Mouse (Mus musculus): ENCODE data around the gene Ptpdc1. TPM values are rescaled to one million over a fixed set of nuclear protein-coding genes. Genes with fewer than 3 reads are reported as not detected.

The Ptpdc1 gene
- polyA plus RNA-seq, 1 experiment from 2014 or later: 21.6 TPM

- no peak for DNase-seq (ENCODE audit: low spot score)
- no peaks in the 10 kb centered on the region for H3K9me3 ChIP-seq (ENCODE audit: control insufficient read depth, low read length)
- 2% methylated on average over 9 of the region's 9 CpGs for WGBS
- ATAC-seq (ENCODE audit: low FRiP score): no peak
- H3K9ac ChIP-seq: no peak overlapping the region
- peaks cover 3% of the 10 kb centered on the region; the same call in 1 of the 2 replicates for H3K4me1 ChIP-seq (replicated peaks; ENCODE audit: control insufficient read depth, insufficient read depth, low read length)
- no peak overlapping the region for H3K4me3 ChIP-seq (replicated peaks; ENCODE audit: low read length)
- no peak overlapping the region for H3K4me2 ChIP-seq (replicated peaks)
- no peaks in the 10 kb centered on the region for H3K36me3 ChIP-seq (replicated peaks; ENCODE audit: control insufficient read depth, insufficient read depth)
- H3K27ac ChIP-seq: no peak overlapping the region
- peaks cover 78% of the 10 kb centered on the region for H3K27me3 ChIP-seq (ENCODE audit: control insufficient read depth, insufficient read depth, low read length)
These were observed 32.3 kb upstream of the Ptpdc1 start for GRCm38 (mm10) chr13:48657791-48658190.

DNA sequence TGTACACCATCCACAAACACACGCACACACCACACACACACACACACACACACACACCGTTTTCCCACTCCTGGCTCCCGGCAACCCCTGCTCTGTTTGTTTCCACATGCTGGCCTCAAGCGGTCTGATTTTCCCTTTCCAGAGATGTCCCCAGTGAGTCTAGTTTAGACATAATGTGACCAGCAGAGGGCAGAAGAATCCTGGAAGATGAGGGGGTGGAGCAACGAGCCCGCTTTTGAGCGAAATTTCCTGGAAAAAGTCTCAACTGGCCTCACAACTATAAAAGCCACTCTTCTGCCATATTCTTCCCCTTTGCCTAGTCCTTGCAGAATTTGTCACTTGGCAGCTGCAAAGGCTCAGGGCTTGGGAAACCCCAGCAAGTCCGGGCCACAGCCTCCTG, 30.2 kb upstream of the Ptpdc1 start:
- no peak overlapping the region for H3K4me2 ChIP-seq (replicated peaks)
- no peak overlapping the region for H3K9ac ChIP-seq
- peaks cover 58% of the 10 kb centered on the region for H3K27me3 ChIP-seq (ENCODE audit: control insufficient read depth, insufficient read depth, low read length)

DNA sequence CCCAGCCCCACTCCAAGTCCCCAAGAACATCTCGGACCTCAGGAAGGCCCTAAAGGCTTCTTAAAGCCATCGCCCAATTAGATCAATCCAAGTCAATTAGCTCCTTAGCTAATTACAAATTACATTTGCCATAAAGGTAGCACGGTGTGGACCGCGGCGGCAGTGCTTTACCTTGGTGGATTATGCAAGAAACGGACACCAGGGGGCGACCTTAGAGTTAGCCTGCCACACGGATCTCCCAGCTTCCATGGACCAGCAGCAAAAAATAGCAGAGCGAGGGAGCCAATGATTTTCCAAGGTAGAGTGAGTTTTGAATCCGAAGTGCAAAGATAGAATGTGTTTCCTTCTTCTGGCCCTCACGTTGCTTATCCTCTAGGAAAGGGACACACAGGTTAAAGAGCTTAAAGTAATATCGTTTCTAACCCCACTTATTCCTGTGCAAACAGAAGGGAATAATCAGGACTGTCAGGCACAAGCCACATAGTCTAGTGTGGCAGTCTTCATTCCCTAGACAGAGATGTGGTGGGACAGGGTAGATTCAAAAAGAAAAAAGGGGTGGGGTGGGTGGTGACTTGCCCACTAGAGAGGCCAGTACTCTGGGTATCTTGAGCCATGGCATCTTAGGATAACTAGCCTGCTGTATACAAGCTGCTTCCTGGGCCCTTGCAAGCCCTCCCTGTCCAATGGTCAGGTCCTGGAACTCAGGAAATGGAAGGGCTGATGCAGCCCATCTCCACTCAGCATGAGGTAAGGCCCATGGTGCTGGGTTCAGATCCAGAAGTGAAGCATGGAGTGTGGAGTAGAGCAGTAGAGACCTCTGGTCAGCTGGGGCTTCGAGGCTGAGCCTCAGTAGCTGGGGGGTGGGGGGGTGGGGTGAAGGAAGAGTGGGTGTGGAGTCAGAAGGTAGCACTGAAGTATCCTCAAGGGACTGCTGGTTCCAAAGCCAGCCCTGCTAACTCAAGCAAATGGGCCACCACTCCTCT, 28.6 kb upstream of the Ptpdc1 start:
- H3K36me3 ChIP-seq (replicated peaks; ENCODE audit: control insufficient read depth, insufficient read depth): no peaks in the 10 kb centered on the region
- no peak overlapping the region for H3K9ac ChIP-seq
- H3K27me3 ChIP-seq (ENCODE audit: control insufficient read depth, insufficient read depth, low read length): peaks cover 43% of the 10 kb centered on the region
- DNase-seq (ENCODE audit: low spot score): peak; percentile 81
- H3K9me3 ChIP-seq (ENCODE audit: control insufficient read depth, low read length): no peaks in the 10 kb centered on the region
- no peak overlapping the region for H3K27ac ChIP-seq
- no peak overlapping the region; the same call in 1 of the 2 replicates for H3K4me2 ChIP-seq (replicated peaks)
- H3K4me1 ChIP-seq (replicated peaks; ENCODE audit: control insufficient read depth, insufficient read depth, low read length): no peaks in the 10 kb centered on the region
- no peak overlapping the region for H3K4me3 ChIP-seq (replicated peaks; ENCODE audit: low read length)
- 10% methylated on average over 14 of the region's 14 CpGs for WGBS
- peak; percentile 70 for ATAC-seq (ENCODE audit: low FRiP score)

More for the DNA sequence above, 30.2 kb upstream of the Ptpdc1 start:
- H3K27ac ChIP-seq: no peak overlapping the region
- H3K4me1 ChIP-seq (replicated peaks; ENCODE audit: control insufficient read depth, insufficient read depth, low read length): no peaks in the 10 kb centered on the region
- H3K36me3 ChIP-seq (replicated peaks; ENCODE audit: control insufficient read depth, insufficient read depth): no peaks in the 10 kb centered on the region
- H3K9me3 ChIP-seq (ENCODE audit: control insufficient read depth, low read length): no peaks in the 10 kb centered on the region
- peak; percentile 41; the same call in 1 of the 2 replicates for ATAC-seq (ENCODE audit: low FRiP score)
- no peak overlapping the region for H3K4me3 ChIP-seq (replicated peaks; ENCODE audit: low read length)
- 1% methylated on average over 8 of the region's 8 CpGs for WGBS
- peak; percentile 86 for DNase-seq (ENCODE audit: low spot score)

DNA sequence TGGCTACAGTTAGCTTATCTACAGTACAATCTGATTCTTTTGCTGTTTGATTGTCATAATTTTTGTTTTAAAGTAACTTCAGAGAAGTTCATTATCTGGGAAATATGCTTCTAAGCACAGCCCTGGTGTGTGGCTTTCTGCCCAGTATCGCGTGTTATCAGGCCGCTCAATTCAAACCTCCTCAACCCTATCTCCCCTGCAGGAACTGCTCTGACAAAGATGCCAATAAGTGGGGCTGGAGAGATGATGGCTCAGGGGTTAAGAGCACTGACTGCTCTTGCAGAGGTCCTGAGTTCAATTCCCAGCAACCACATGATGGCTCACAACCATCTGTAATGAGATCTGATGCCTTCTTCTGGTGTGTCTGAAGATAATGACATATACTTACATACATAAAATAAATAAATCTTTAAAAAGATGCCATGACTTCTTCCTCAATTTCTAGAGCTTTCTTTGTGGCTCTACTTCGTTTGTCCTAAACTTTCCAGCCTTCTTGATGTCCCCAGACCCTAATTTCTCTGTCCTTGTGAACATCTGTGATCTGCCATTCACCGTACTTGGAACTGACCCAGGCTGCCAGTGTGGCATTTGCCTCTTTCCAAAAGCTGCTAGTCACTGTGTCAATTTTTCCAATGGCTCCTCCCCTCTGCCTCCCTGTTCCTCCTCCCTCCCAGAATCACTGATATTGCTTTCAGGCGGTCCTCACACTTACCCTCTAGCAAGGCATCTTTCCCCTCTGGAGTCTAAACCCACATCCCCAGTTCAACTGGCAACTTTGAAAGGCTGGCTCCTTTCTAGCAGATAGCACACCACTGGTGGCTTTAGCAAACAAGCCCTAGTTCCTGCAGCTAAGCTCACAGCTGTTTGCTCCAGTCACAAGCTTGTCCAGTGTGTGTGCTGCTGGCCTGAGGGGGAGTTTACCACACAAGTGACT, 25.9 kb upstream of the Ptpdc1 start:
- no peaks in the 10 kb centered on the region for H3K4me1 ChIP-seq (replicated peaks; ENCODE audit: control insufficient read depth, insufficient read depth, low read length)
- H3K9me3 ChIP-seq (ENCODE audit: control insufficient read depth, low read length): no peaks in the 10 kb centered on the region
- H3K27ac ChIP-seq: no peak overlapping the region
- no peak overlapping the region for H3K9ac ChIP-seq
- H3K36me3 ChIP-seq (replicated peaks; ENCODE audit: control insufficient read depth, insufficient read depth): no peaks in the 10 kb centered on the region
- WGBS: 64% methylated on average over 6 of the region's 6 CpGs
- no peak overlapping the region for H3K4me2 ChIP-seq (replicated peaks)
- no peak overlapping the region for H3K4me3 ChIP-seq (replicated peaks; ENCODE audit: low read length)
- ATAC-seq (ENCODE audit: low FRiP score): no peak
- no peak for DNase-seq (ENCODE audit: low spot score)
- peaks cover 19% of the 10 kb centered on the region for H3K27me3 ChIP-seq (ENCODE audit: control insufficient read depth, insufficient read depth, low read length)

DNA sequence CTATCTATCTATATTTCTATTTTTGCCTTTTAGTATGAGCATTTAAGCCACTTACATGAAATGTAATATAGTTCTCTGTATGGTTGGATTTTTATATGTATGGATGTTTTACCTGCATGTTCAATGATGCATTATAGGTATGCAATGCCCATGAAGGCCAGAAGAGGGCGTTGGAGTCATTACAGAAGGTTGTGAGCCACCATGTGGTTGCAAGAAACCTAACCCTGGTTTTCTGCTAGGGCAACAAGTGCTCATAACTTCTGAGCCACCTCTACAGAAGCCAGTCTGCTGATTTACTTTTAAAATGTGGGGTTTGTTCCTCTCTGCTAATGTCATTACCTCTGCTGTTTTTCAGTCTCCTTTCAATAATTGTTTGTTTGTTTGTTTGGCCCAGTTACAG, 25.2 kb upstream of the Ptpdc1 start:
- Histone ChIP-seq H3K4me1 (replicated peaks; ENCODE audit: control insufficient read depth, insufficient read depth, low read length) (no peaks in the 10 kb centered on the region), H3K4me3 (replicated peaks; ENCODE audit: low read length) (no peak overlapping the region), H3K4me2 (replicated peaks) (no peak overlapping the region), H3K9ac (no peak overlapping the region), H3K36me3 (replicated peaks; ENCODE audit: control insufficient read depth, insufficient read depth) (no peaks in the 10 kb centered on the region), H3K9me3 (ENCODE audit: control insufficient read depth, low read length) (no peaks in the 10 kb centered on the region), H3K27me3 (ENCODE audit: control insufficient read depth, insufficient read depth, low read length) (peaks cover 12% of the 10 kb centered on the region; the same call in 1 of the 2 replicates), H3K27ac (no peak overlapping the region)
- DNase-seq (ENCODE audit: low spot score) (no peak), ATAC-seq (ENCODE audit: low FRiP score) (no peak)
- 0% methylated on average over 1 of the region's 1 CpGs for WGBS

- H3K36me3 ChIP-seq (replicated peaks; ENCODE audit: control insufficient read depth, insufficient read depth): no peaks in the 10 kb centered on the region
- ATAC-seq (ENCODE audit: low FRiP score) (no peak), DNase-seq (ENCODE audit: low spot score) (no peak)
- H3K9ac ChIP-seq: no peak overlapping the region
- no peak overlapping the region for H3K4me3 ChIP-seq (replicated peaks; ENCODE audit: low read length)
- H3K9me3 ChIP-seq (ENCODE audit: control insufficient read depth, low read length): no peaks in the 10 kb centered on the region
- H3K27me3 ChIP-seq (ENCODE audit: control insufficient read depth, insufficient read depth, low read length): no peaks in the 10 kb centered on the region
- no peaks in the 10 kb centered on the region for H3K4me1 ChIP-seq (replicated peaks; ENCODE audit: control insufficient read depth, insufficient read depth, low read length)
- WGBS: 90% methylated on average over 4 of the region's 4 CpGs
- no peak overlapping the region for H3K27ac ChIP-seq
- H3K4me2 ChIP-seq (replicated peaks): no peak overlapping the region
These were observed 21.2 kb upstream of the Ptpdc1 start for GRCm38 (mm10) chr13:48646696-48647095.

GRCm38 (mm10) chr13:48643991-48644390, 18.5 kb upstream of the Ptpdc1 start:
- no peaks in the 10 kb centered on the region for H3K36me3 ChIP-seq (replicated peaks; ENCODE audit: control insufficient read depth, insufficient read depth)
- ATAC-seq (ENCODE audit: low FRiP score): no peak
- 85% methylated on average over 3 of the region's 3 CpGs for WGBS

GRCm38 (mm10) chr13:48643072-48643471, 17.6 kb upstream of the Ptpdc1 start:
- no peak overlapping the region for H3K9ac ChIP-seq
- H3K4me1 ChIP-seq (replicated peaks; ENCODE audit: control insufficient read depth, insufficient read depth, low read length): no peaks in the 10 kb centered on the region
- no peaks in the 10 kb centered on the region for H3K36me3 ChIP-seq (replicated peaks; ENCODE audit: control insufficient read depth, insufficient read depth)
- H3K27ac ChIP-seq: no peak overlapping the region
- H3K27me3 ChIP-seq (ENCODE audit: control insufficient read depth, insufficient read depth, low read length): no peaks in the 10 kb centered on the region
- no peaks in the 10 kb centered on the region for H3K9me3 ChIP-seq (ENCODE audit: control insufficient read depth, low read length)
- DNase-seq (ENCODE audit: low spot score) (no peak), ATAC-seq (ENCODE audit: low FRiP score) (no peak)
- H3K4me3 ChIP-seq (replicated peaks; ENCODE audit: low read length): no peak overlapping the region
- 85% methylated on average over 6 of the region's 6 CpGs for WGBS
- H3K4me2 ChIP-seq (replicated peaks): no peak overlapping the region

More at GRCm38 (mm10) chr13:48643991-48644390, 18.5 kb upstream of the Ptpdc1 start:
- Histone ChIP-seq H3K4me2 (replicated peaks) (no peak overlapping the region), H3K9me3 (ENCODE audit: control insufficient read depth, low read length) (no peaks in the 10 kb centered on the region), H3K4me3 (replicated peaks; ENCODE audit: low read length) (no peak overlapping the region), H3K9ac (no peak overlapping the region), H3K27ac (no peak overlapping the region), H3K27me3 (ENCODE audit: control insufficient read depth, insufficient read depth, low read length) (no peaks in the 10 kb centered on the region), H3K4me1 (replicated peaks; ENCODE audit: control insufficient read depth, insufficient read depth, low read length) (no peaks in the 10 kb centered on the region)
- DNase-seq (ENCODE audit: low spot score): no peak

- Histone ChIP-seq H3K9ac (no peak overlapping the region), H3K4me2 (replicated peaks) (no peak overlapping the region), H3K4me1 (replicated peaks; ENCODE audit: control insufficient read depth, insufficient read depth, low read length) (no peaks in the 10 kb centered on the region), H3K4me3 (replicated peaks; ENCODE audit: low read length) (no peak overlapping the region), H3K27me3 (ENCODE audit: control insufficient read depth, insufficient read depth, low read length) (no peaks in the 10 kb centered on the region), H3K36me3 (replicated peaks; ENCODE audit: control insufficient read depth, insufficient read depth) (no peaks in the 10 kb centered on the region), H3K27ac (no peak overlapping the region), H3K9me3 (ENCODE audit: control insufficient read depth, low read length) (no peaks in the 10 kb centered on the region)
- ATAC-seq (ENCODE audit: low FRiP score) (no peak), DNase-seq (ENCODE audit: low spot score) (peak; percentile 90)
These were observed 14.1 kb upstream of the Ptpdc1 start for GRCm38 (mm10) chr13:48639570-48639969.

Data from hindbrain, embryonic 14.5 days (tissue).